Mouse (Mus musculus): ENCODE results near the gene Adam22. TPM values are rescaled to one million over a fixed set of nuclear protein-coding genes. Genes with fewer than 3 reads are reported as not detected.

Adam22 gene
- polyA plus RNA-seq, 1 experiment from 2014 or later = 6.2 TPM

Other genes with a start within 250 kb of the Adam22 start
- 31.2 and 36.3 TPM in 2 replicates for gene Dbf4, start 54.6 kb upstream of the Adam22 start, polyA plus RNA-seq (2015; fragmentation: Nextera tagmentation; extraction: Ambion mirVana)
- gene Slc25a40, start 54.7 kb upstream of the Adam22 start, polyA plus RNA-seq (2015; fragmentation: Nextera tagmentation; extraction: Ambion mirVana) = 9.2 and 10.1 TPM in 2 replicates